Mouse (Mus musculus): ENCODE data around the gene Chd9. TPM values are rescaled to one million over a fixed set of nuclear protein-coding genes. Genes with fewer than 3 reads are reported as not detected.

The Chd9 gene
- polyA plus RNA-seq, 1 experiment from 2014 or later, result 89.0 TPM

DNA sequence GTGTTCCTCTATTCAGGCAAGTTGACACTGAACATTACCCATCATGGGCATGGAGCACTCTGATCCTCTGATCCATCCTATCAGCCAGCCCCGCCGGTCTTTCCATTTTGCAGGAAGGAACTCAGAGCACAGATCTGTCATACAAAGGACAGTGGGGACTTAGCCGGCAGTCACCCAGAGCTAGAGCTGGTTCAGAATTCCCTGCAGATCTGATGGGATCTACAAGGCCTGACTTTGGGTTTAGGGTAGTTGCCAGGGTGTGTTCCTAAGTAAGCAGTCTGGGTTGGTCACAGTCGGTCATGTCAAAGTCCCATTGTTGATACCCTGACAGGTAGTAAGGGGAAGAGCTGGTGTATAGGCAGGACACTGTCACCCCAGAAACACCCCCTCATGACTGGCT lies 39.8 kb downstream of the Chd9 start:
- H3K9me3 ChIP-seq, result no peaks in the 10 kb centered on the region
- H3K27ac ChIP-seq, result peak overlapping the region; percentile 95; the same call in 1 of the 2 replicates
- H3K4me2 ChIP-seq, result no peak overlapping the region
- H3K36me3 ChIP-seq, result no peaks in the 10 kb centered on the region
- H3K27me3 ChIP-seq, result no peaks in the 10 kb centered on the region
- H3K4me1 ChIP-seq (replicated peaks), result peaks cover 43% of the 10 kb centered on the region
- no peak overlapping the region for H3K9ac ChIP-seq
- H3K4me3 ChIP-seq, result no peak overlapping the region
- ATAC-seq (ENCODE audit: low FRiP score), result no peak
- 82% methylated on average over 4 of the region's 4 CpGs for WGBS

GRCm38 (mm10) chr8:90868334-90868733 lies 40.2 kb downstream of the Chd9 start:
- Histone ChIP-seq H3K9ac (no peak overlapping the region), H3K4me1 (replicated peaks) (peaks cover 42% of the 10 kb centered on the region), H3K4me3 (no peak overlapping the region), H3K4me2 (no peak overlapping the region), H3K27me3 (no peaks in the 10 kb centered on the region), H3K36me3 (no peaks in the 10 kb centered on the region), H3K27ac (peak overlapping the region; percentile 95), H3K9me3 (no peaks in the 10 kb centered on the region)
- no peak for ATAC-seq (ENCODE audit: low FRiP score)
- 80% methylated on average over 4 of the region's 4 CpGs for WGBS

DNA sequence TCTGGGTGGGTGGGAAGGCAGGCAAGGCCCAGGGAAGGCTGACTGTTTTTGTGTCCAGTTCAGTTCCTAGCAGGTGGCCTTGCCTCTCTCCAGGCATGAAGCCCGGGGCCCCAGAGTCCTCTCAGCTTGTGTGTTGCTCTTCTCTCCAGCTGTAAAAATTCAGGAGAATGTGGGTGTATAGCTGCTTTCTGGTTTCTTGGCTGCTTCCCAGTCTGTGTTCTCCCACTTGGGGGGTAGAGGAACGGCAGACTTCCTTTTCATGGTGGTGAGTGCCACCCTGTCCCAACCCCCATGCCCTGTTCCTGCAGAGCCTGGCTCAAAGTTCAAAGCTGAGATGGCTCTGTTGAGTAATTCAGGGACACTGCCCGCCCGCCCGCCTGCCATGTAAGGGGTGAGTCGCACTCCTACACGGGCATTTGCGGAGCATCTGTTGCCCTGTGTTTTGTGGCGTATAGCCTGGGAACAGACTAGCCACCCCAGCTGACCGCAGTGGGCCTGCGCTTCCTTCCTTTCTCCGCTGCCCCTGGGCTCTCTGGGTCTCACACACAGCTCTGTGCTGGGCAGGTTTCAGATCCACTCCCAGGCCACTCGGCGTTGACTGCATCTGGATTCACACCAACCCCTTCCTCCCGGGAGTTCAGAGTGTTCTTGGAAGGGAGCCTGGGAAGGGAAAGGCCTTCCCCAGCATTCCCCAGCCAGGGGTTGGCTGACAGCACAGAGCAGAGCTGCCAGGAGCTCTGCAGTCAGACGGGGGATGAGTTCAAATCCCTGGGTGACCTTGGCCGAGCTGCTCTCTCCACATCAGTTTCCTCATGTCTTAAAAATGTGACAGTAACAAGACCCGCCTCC lies 41.1 kb downstream of the Chd9 start:
- WGBS, result 32% methylated on average over 18 of the region's 18 CpGs
- Histone ChIP-seq H3K4me3 (no peak overlapping the region), H3K4me2 (peak overlapping the region; percentile 43), H3K27me3 (no peaks in the 10 kb centered on the region), H3K27ac (peak overlapping the region; percentile 95), H3K9me3 (no peaks in the 10 kb centered on the region), H3K9ac (peak overlapping the region; percentile 35; the same call in 1 of the 2 replicates), H3K36me3 (no peaks in the 10 kb centered on the region), H3K4me1 (replicated peaks) (peaks cover 42% of the 10 kb centered on the region)
- ATAC-seq (ENCODE audit: low FRiP score), result peak; percentile 46

DNA sequence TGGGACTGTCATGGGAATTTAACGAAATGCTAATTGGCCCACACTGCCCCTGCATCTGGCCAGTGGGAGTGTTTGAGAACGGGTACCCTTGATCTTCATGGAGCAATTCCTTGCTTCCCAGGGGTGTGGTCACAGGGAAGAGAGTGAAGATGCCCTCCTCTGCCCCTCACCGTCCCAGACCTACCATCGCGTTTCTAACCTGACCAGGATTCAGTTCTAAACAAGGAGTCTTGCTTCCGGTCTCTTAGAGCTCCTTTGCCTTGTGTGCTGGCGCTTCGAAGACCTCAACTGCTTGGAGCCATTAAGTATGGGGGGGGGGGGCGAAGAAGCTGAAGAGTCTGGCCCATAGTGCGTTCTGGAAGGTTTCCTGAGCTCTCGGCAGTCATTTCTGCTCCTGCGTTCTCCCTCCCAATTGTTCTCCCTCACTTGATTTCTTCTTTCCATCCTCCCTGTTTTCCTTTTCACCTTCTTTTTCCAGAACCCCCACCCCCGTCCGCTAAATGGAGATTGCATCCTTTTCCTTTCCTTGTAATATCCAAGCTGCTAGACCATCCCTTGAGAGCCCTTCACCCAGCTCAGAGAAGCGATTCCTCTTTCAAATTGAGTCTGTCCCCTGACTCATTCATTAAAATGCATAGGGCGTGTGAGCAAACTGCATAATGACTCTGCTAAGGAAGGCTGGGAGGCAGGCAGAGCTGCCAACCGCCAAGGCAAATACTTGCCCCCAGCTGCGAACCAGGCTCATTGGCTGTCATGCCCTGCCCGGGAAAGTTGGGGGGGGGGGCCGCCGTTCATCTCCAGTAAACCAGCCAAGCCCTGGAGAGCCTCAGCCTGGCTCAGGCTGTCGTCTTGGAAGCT lies 42.0 kb downstream of the Chd9 start:
- Histone ChIP-seq H3K4me2 (peak overlapping the region; percentile 43), H3K36me3 (no peaks in the 10 kb centered on the region), H3K9ac (0 out of 2 replicates have a peak overlapping the region, but pooled peaks have one; percentile 19), H3K27ac (peak overlapping the region; percentile 95), H3K4me1 (replicated peaks) (peaks cover 42% of the 10 kb centered on the region), H3K27me3 (no peaks in the 10 kb centered on the region), H3K4me3 (no peak overlapping the region), H3K9me3 (no peaks in the 10 kb centered on the region)
- ATAC-seq (ENCODE audit: low FRiP score), result peak; percentile 87
- 4% methylated on average over 22 of the region's 22 CpGs for WGBS

- Histone ChIP-seq H3K27ac (peak overlapping the region; percentile 95), H3K9ac (no peak overlapping the region), H3K27me3 (no peaks in the 10 kb centered on the region), H3K4me2 (no peak overlapping the region), H3K4me1 (replicated peaks) (peaks cover 53% of the 10 kb centered on the region), H3K9me3 (no peaks in the 10 kb centered on the region), H3K36me3 (no peaks in the 10 kb centered on the region), H3K4me3 (no peak overlapping the region)
- ATAC-seq (ENCODE audit: low FRiP score), result no peak
- 40% methylated on average over 6 of the region's 6 CpGs for WGBS
These were observed 43.4 kb downstream of the Chd9 start for GRCm38 (mm10) chr8:90871375-90872080.

DNA sequence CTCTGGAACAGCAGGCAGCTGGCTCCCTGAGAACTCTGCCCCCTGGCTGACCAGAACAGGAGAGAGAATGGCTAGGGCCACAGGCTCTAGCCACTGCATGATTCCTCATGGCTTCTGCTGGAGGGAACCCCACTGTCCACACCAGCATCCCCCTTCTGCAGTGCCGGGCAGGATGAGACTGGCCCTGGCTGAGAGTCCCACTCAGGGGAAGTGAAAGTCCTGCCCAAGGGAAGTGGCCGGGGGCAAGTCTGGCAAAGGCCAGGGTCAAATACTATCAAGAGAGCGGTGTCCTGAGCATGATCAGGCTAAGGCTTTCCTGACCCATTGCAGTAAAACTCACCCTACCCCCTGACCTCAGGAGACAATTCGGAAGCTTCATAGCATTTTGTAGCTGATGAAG lies 44.9 kb downstream of the Chd9 start:
- Histone ChIP-seq H3K4me3 (no peak overlapping the region), H3K36me3 (no peaks in the 10 kb centered on the region), H3K9me3 (no peaks in the 10 kb centered on the region), H3K4me2 (no peak overlapping the region), H3K27ac (no peak overlapping the region), H3K27me3 (no peaks in the 10 kb centered on the region), H3K9ac (no peak overlapping the region), H3K4me1 (replicated peaks) (peaks cover 64% of the 10 kb centered on the region)
- WGBS, result 90% methylated on average over 4 of the region's 4 CpGs
- no peak for ATAC-seq (ENCODE audit: low FRiP score)

DNA sequence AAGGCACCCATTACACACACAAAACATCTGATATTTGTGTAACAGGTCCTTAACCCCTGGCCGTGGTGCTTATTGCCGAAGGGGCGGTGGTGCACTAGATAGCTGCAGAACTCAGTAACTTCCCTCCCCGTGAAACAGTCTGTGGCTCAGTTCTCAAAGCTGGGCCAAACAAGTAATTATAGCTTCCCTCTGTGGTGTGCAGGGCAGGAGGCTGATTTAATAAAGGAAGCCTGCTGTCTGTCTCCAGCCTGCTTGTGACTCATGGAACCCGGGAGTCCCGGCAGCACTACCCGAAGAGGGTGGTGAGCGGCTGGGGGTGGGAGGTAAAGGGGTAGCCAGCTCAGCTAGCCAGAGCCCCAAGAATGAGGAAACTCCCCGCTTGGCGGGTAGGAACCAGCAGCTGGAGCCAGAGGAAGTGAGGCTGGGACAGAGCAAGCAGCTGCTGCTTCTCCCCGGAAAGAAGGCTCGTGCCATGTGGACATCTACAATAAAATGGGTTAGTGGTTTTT lies 48.1 kb downstream of the Chd9 start:
- Histone ChIP-seq H3K27ac (peak overlapping the region; percentile 92), H3K27me3 (no peaks in the 10 kb centered on the region), H3K36me3 (no peaks in the 10 kb centered on the region), H3K9me3 (no peaks in the 10 kb centered on the region), H3K4me2 (peak overlapping the region; percentile 70), H3K9ac (peak overlapping the region; percentile 71; the same call in 1 of the 2 replicates), H3K4me1 (replicated peaks) (peaks cover 34% of the 10 kb centered on the region), H3K4me3 (peak overlapping the region; percentile 42; the same call in 1 of the 2 replicates)
- peak; percentile 27 for ATAC-seq (ENCODE audit: low FRiP score)
- WGBS, result 3% methylated on average over 12 of the region's 12 CpGs

DNA sequence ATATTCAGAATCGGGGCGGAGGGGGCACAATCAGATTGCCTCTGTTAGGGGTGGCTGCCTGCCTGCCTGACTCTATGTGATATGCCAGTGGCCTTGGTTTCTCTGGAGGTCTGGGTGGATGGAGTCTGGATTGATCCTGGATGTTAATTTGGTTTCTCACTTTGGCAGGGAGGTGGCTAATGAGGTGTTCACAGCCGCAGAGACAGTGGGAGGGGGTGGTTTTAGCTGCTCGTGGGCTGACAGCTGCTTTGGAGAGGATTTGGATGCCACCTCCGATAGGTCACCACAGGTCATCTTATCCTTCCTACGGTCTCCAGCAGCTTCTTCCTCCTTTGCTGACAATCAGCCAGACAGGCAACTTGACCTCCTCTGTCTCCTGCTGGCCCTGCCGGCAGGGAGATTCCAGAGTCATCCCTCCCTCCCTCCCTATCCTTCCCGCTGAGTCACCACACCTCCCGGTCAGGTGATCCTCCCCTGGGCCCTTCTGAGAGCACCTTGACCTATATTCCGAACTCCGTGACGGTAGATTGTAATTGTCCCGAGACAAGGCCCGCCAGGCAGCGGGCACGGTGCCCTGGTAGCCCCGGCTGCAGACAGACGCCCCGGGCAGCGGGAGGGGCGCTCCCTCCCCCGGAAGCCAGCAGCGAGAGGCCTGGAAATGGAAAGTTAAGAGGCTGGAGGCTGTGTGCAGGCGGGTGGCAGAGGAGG lies 48.7 kb downstream of the Chd9 start:
- H3K4me3 ChIP-seq, result peak overlapping the region; percentile 42
- H3K36me3 ChIP-seq, result no peaks in the 10 kb centered on the region
- no peaks in the 10 kb centered on the region for H3K27me3 ChIP-seq
- peak overlapping the region; percentile 92 for H3K27ac ChIP-seq
- H3K9ac ChIP-seq, result peak overlapping the region; percentile 71
- ATAC-seq (ENCODE audit: low FRiP score), result peak; percentile 64
- peaks cover 28% of the 10 kb centered on the region for H3K4me1 ChIP-seq (replicated peaks)
- WGBS, result under 1% methylated on average over 24 of the region's 24 CpGs
- H3K4me2 ChIP-seq, result peak overlapping the region; percentile 70
- H3K9me3 ChIP-seq, result no peaks in the 10 kb centered on the region

- peak; percentile 72 for ATAC-seq (ENCODE audit: low FRiP score)
These were observed 49.4 kb downstream of the Chd9 start for GRCm38 (mm10) chr8:90877430-90877975.

DNA sequence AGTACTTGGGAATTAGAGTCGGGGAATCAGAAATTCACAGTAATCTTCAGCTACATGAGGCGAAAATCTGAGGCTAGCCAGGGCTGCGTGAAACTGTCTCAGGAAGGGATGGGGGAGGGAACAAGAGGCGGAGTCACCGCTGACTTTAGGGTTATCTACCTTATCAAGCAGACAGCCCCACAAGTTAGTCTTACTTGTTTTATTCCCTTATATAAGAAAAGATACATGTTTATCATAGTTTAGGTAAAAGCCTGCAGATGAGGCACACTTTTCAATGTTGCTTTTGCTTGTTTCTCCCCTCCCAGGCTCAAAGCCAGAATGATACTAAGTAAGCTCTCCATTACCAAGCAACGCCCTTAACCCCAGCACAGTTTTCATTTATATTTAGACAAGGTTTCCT lies 50.4 kb downstream of the Chd9 start:
- Histone ChIP-seq H3K9ac (no peak overlapping the region), H3K4me3 (no peak overlapping the region), H3K27ac (no peak overlapping the region), H3K27me3 (no peaks in the 10 kb centered on the region), H3K4me2 (no peak overlapping the region), H3K36me3 (no peaks in the 10 kb centered on the region), H3K9me3 (no peaks in the 10 kb centered on the region), H3K4me1 (replicated peaks) (peaks cover 32% of the 10 kb centered on the region)
- 75% methylated on average over 6 of the region's 6 CpGs for WGBS
- no peak for ATAC-seq (ENCODE audit: low FRiP score)

More at GRCm38 (mm10) chr8:90877430-90877975, 49.4 kb downstream of the Chd9 start:
- peaks cover 32% of the 10 kb centered on the region for H3K4me1 ChIP-seq (replicated peaks)
- no peaks in the 10 kb centered on the region for H3K36me3 ChIP-seq
- peak overlapping the region; percentile 71 for H3K9ac ChIP-seq
- peak overlapping the region; percentile 70 for H3K4me2 ChIP-seq
- H3K27ac ChIP-seq, result peak overlapping the region; percentile 92
- WGBS, result under 1% methylated on average over 11 of the region's 11 CpGs
- H3K4me3 ChIP-seq, result peak overlapping the region; percentile 42
- no peaks in the 10 kb centered on the region for H3K27me3 ChIP-seq
- no peaks in the 10 kb centered on the region for H3K9me3 ChIP-seq

DNA sequence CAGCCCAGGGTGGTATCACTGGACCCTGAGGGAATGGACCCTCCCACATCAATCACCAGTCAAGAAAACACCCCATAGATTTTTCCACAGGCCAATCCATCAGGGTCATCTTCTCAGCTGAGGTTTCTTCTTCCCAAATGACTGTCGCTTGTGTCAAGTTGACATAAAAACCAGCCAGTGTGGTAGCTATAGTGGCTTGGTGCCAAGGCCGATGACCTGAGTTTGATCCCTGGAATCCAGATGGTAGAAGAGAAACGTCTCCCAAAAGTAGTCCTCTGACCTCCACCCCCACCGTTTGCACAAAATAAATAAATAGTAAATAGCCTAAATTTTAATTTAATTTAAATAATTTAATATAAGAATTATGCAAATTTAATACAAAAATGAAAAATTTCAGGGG lies 51.9 kb downstream of the Chd9 start:
- no peak for ATAC-seq (ENCODE audit: low FRiP score)
- no peak overlapping the region for H3K9ac ChIP-seq
- no peaks in the 10 kb centered on the region for H3K27me3 ChIP-seq
- no peak overlapping the region for H3K4me2 ChIP-seq
- WGBS, result 76% methylated on average over 4 of the region's 4 CpGs
- H3K27ac ChIP-seq, result no peak overlapping the region
- H3K36me3 ChIP-seq, result no peaks in the 10 kb centered on the region
- peaks cover 32% of the 10 kb centered on the region for H3K4me1 ChIP-seq (replicated peaks)
- H3K9me3 ChIP-seq, result no peaks in the 10 kb centered on the region
- no peak overlapping the region for H3K4me3 ChIP-seq
